Mouse (Mus musculus): ENCODE results near the gene Qrich2. TPM values are rescaled to one million over a fixed set of nuclear protein-coding genes. Genes with fewer than 3 reads are reported as not detected.

The Qrich2 gene
- polyA plus RNA-seq, 1 experiment from 2014 or later = not detected

GRCm38 (mm10) chr11:116481776-116482175 lies 15.7 kb upstream of the Qrich2 start:
- 89% methylated on average over 7 of the region's 7 CpGs for WGBS
- Histone ChIP-seq H3K4me2 (no peak overlapping the region), H3K9me3 (ENCODE audit: control insufficient read depth, low read length) (no peaks in the 10 kb centered on the region), H3K4me3 (ENCODE audit: low read depth, low read length) (no peak overlapping the region), H3K27me3 (replicated peaks; ENCODE audit: control insufficient read depth, insufficient read depth, low read length) (no peaks in the 10 kb centered on the region), H3K27ac (ENCODE audit: low read depth, low read length) (no peak overlapping the region), H3K9ac (ENCODE audit: low read depth, low read length) (no peak overlapping the region), H3K4me1 (replicated peaks; ENCODE audit: control insufficient read depth, insufficient read depth, low read length) (no peaks in the 10 kb centered on the region), H3K36me3 (ENCODE audit: control insufficient read depth, insufficient read depth, low read length) (peaks cover 71% of the 10 kb centered on the region)
- ATAC-seq (replicated peaks; ENCODE audit: low FRiP score) = no peak
- no peak for DNase-seq (ENCODE audit: low spot score)

- DNase-seq (ENCODE audit: low spot score) = no peak
- Histone ChIP-seq H3K27ac (ENCODE audit: low read depth, low read length) (no peak overlapping the region), H3K4me3 (ENCODE audit: low read depth, low read length) (no peak overlapping the region), H3K4me2 (no peak overlapping the region), H3K9ac (ENCODE audit: low read depth, low read length) (no peak overlapping the region), H3K36me3 (ENCODE audit: control insufficient read depth, insufficient read depth, low read length) (peaks cover 73% of the 10 kb centered on the region), H3K4me1 (replicated peaks; ENCODE audit: control insufficient read depth, insufficient read depth, low read length) (no peaks in the 10 kb centered on the region), H3K9me3 (ENCODE audit: control insufficient read depth, low read length) (no peaks in the 10 kb centered on the region), H3K27me3 (replicated peaks; ENCODE audit: control insufficient read depth, insufficient read depth, low read length) (no peaks in the 10 kb centered on the region)
- WGBS = 96% methylated on average over 8 of the region's 8 CpGs
- no peak for ATAC-seq (replicated peaks; ENCODE audit: low FRiP score)
Observed at GRCm38 (mm10) chr11:116480975-116481374, 14.9 kb upstream of the Qrich2 start.

DNA sequence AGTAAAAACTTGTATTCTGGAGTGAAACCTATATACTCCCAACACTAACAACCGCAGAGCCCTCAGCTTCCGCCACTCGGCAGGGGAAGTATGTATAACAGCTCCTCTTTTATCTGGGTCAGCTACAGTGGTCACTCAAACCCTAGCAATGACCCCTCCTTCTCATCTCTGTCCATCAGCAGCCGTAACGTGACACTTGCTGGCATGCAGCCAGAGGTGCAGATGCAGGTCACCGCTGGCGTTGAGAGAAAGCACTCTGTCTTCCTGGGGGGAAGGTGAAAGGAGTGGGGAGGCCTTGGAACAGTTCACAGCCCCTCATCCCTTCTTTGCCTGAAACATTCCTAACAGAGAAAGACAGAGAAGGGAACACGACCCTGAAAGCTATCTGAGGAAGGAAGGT lies 13.8 kb upstream of the Qrich2 start:
- 62% methylated on average over 8 of the region's 8 CpGs for WGBS
- H3K27me3 ChIP-seq (replicated peaks; ENCODE audit: control insufficient read depth, insufficient read depth, low read length) = no peaks in the 10 kb centered on the region
- no peak overlapping the region for H3K4me3 ChIP-seq (ENCODE audit: low read depth, low read length)
- H3K36me3 ChIP-seq (ENCODE audit: control insufficient read depth, insufficient read depth, low read length) = peaks cover 72% of the 10 kb centered on the region
- no peak overlapping the region for H3K27ac ChIP-seq (ENCODE audit: low read depth, low read length)
- ATAC-seq (replicated peaks; ENCODE audit: low FRiP score) (no peak), DNase-seq (ENCODE audit: low spot score) (no peak)
- H3K4me1 ChIP-seq (replicated peaks; ENCODE audit: control insufficient read depth, insufficient read depth, low read length) = no peaks in the 10 kb centered on the region
- no peaks in the 10 kb centered on the region for H3K9me3 ChIP-seq (ENCODE audit: control insufficient read depth, low read length)
- no peak overlapping the region for H3K4me2 ChIP-seq
- H3K9ac ChIP-seq (ENCODE audit: low read depth, low read length) = no peak overlapping the region

- no peak overlapping the region for H3K9ac ChIP-seq (ENCODE audit: low read depth, low read length)
- H3K36me3 ChIP-seq (ENCODE audit: control insufficient read depth, insufficient read depth, low read length) = peaks cover 64% of the 10 kb centered on the region
- DNase-seq (ENCODE audit: low spot score) = no peak
- H3K27ac ChIP-seq (ENCODE audit: low read depth, low read length) = no peak overlapping the region
- no peaks in the 10 kb centered on the region for H3K27me3 ChIP-seq (replicated peaks; ENCODE audit: control insufficient read depth, insufficient read depth, low read length)
- 77% methylated on average over 7 of the region's 7 CpGs for WGBS
- no peak overlapping the region for H3K4me3 ChIP-seq (ENCODE audit: low read depth, low read length)
- no peak for ATAC-seq (replicated peaks; ENCODE audit: low FRiP score)
- H3K4me1 ChIP-seq (replicated peaks; ENCODE audit: control insufficient read depth, insufficient read depth, low read length) = no peaks in the 10 kb centered on the region
- no peak overlapping the region for H3K4me2 ChIP-seq
- no peaks in the 10 kb centered on the region for H3K9me3 ChIP-seq (ENCODE audit: control insufficient read depth, low read length)
Observed at GRCm38 (mm10) chr11:116478978-116479377, 12.9 kb upstream of the Qrich2 start.

DNA sequence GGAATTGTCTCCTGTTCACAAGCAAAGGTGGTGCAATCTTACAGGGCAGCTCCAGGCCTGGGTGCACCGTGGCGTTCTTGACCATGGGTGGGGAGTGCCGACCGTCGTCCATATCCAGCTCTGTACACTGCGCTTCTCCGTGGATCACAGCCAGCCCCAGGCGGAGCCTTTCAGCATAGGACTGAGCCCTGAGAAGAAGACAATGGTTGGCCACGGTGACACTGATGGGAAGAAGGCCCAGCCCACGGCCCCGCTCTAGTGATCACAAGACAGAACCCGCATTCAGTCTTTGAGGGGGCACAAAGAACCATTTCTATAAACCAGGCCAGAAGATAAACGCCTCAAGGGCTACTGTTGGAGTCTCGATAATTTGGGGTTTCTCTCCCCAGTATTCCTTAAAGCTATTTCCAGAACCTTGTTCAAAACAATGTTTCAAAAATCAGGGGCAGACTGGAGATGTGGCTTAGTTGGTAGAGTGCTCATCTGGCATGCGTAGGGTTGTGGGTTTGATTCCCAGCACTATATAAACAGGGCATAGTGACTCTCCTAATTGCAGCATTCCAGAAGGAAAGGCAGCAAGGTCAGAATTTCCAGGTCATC lies 11.2 kb upstream of the Qrich2 start:
- Histone ChIP-seq H3K27me3 (replicated peaks; ENCODE audit: control insufficient read depth, insufficient read depth, low read length) (no peaks in the 10 kb centered on the region), H3K4me2 (no peak overlapping the region), H3K9ac (ENCODE audit: low read depth, low read length) (no peak overlapping the region), H3K4me3 (ENCODE audit: low read depth, low read length) (no peak overlapping the region), H3K4me1 (replicated peaks; ENCODE audit: control insufficient read depth, insufficient read depth, low read length) (no peaks in the 10 kb centered on the region), H3K27ac (ENCODE audit: low read depth, low read length) (no peak overlapping the region), H3K9me3 (ENCODE audit: control insufficient read depth, low read length) (no peaks in the 10 kb centered on the region), H3K36me3 (ENCODE audit: control insufficient read depth, insufficient read depth, low read length) (peaks cover 59% of the 10 kb centered on the region)
- no peak for ATAC-seq (replicated peaks; ENCODE audit: low FRiP score)
- WGBS = 94% methylated on average over 15 of the region's 15 CpGs
- no peak for DNase-seq (ENCODE audit: low spot score)

DNA sequence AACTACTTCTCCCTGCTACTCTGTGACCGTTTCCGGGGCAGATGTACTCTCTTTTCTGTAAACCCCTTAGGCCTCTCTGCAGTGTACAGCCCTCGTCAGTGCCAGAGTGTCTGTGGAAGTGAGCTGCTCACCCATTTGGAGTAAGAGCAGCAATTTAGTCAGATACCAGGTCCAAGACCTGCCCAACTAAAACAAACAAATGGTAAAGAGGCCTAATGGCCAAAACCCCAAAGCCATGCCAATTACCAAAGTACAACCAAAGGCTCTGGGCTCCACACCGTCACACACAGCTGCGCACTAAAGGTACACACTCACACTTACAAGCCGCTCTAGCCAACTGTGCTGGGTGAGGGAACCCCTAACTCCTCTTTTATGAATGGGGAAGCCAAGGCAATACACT lies 10.7 kb upstream of the Qrich2 start:
- Histone ChIP-seq H3K9ac (ENCODE audit: low read depth, low read length) (no peak overlapping the region), H3K9me3 (ENCODE audit: control insufficient read depth, low read length) (no peaks in the 10 kb centered on the region), H3K4me2 (no peak overlapping the region), H3K27ac (ENCODE audit: low read depth, low read length) (no peak overlapping the region), H3K4me3 (ENCODE audit: low read depth, low read length) (no peak overlapping the region), H3K27me3 (replicated peaks; ENCODE audit: control insufficient read depth, insufficient read depth, low read length) (no peaks in the 10 kb centered on the region), H3K36me3 (ENCODE audit: control insufficient read depth, insufficient read depth, low read length) (peaks cover 54% of the 10 kb centered on the region), H3K4me1 (replicated peaks; ENCODE audit: control insufficient read depth, insufficient read depth, low read length) (no peaks in the 10 kb centered on the region)
- WGBS = 91% methylated on average over 6 of the region's 6 CpGs
- ATAC-seq (replicated peaks; ENCODE audit: low FRiP score) = no peak
- no peak for DNase-seq (ENCODE audit: low spot score)

- H3K4me3 ChIP-seq (ENCODE audit: low read depth, low read length) = no peak overlapping the region
- DNase-seq (ENCODE audit: low spot score) = no peak
- H3K9me3 ChIP-seq (ENCODE audit: control insufficient read depth, low read length) = no peaks in the 10 kb centered on the region
- H3K9ac ChIP-seq (ENCODE audit: low read depth, low read length) = no peak overlapping the region
- peaks cover 48% of the 10 kb centered on the region for H3K36me3 ChIP-seq (ENCODE audit: control insufficient read depth, insufficient read depth, low read length)
- H3K27me3 ChIP-seq (replicated peaks; ENCODE audit: control insufficient read depth, insufficient read depth, low read length) = no peaks in the 10 kb centered on the region
- ATAC-seq (replicated peaks; ENCODE audit: low FRiP score) = no peak
- H3K27ac ChIP-seq (ENCODE audit: low read depth, low read length) = no peak overlapping the region
- 89% methylated on average over 10 of the region's 10 CpGs for WGBS
- no peaks in the 10 kb centered on the region for H3K4me1 ChIP-seq (replicated peaks; ENCODE audit: control insufficient read depth, insufficient read depth, low read length)
- no peak overlapping the region for H3K4me2 ChIP-seq
Observed at GRCm38 (mm10) chr11:116476041-116476440, 10.0 kb upstream of the Qrich2 start.

DNA sequence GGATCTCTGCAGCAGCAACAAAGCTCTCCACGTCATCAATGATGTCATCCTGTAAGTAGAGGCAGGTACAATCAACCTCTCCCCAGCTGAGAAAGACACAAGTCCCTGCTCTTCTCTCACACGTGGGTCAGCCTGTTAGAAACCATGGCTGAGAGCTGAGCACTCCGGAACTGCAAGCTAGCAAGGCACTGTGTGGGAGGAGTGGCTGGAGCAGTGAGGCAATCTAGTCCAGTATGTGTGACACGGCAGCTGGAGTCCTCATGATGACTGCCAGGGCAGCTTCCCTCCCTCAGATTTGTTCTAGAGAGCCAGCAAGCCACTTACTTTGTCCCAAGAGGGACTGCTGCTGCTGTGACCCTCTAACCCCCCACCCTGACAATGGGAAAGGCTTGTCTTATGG lies 6.2 kb upstream of the Qrich2 start:
- Histone ChIP-seq H3K27ac (ENCODE audit: low read depth, low read length) (no peak overlapping the region), H3K9ac (ENCODE audit: low read depth, low read length) (no peak overlapping the region), H3K4me1 (replicated peaks; ENCODE audit: control insufficient read depth, insufficient read depth, low read length) (no peaks in the 10 kb centered on the region), H3K4me3 (ENCODE audit: low read depth, low read length) (no peak overlapping the region), H3K9me3 (ENCODE audit: control insufficient read depth, low read length) (no peaks in the 10 kb centered on the region), H3K36me3 (ENCODE audit: control insufficient read depth, insufficient read depth, low read length) (peaks cover 31% of the 10 kb centered on the region), H3K27me3 (replicated peaks; ENCODE audit: control insufficient read depth, insufficient read depth, low read length) (no peaks in the 10 kb centered on the region), H3K4me2 (no peak overlapping the region)
- DNase-seq (ENCODE audit: low spot score) = no peak
- WGBS = 79% methylated on average over 4 of the region's 4 CpGs
- ATAC-seq (replicated peaks; ENCODE audit: low FRiP score) = no peak

GRCm38 (mm10) chr11:116470896-116471295 lies 4.9 kb upstream of the Qrich2 start:
- no peak overlapping the region for H3K9ac ChIP-seq (ENCODE audit: low read depth, low read length)
- H3K4me2 ChIP-seq = no peak overlapping the region
- H3K4me1 ChIP-seq (replicated peaks; ENCODE audit: control insufficient read depth, insufficient read depth, low read length) = no peaks in the 10 kb centered on the region
- ATAC-seq (replicated peaks; ENCODE audit: low FRiP score) (no peak), DNase-seq (ENCODE audit: low spot score) (no peak)
- H3K36me3 ChIP-seq (ENCODE audit: control insufficient read depth, insufficient read depth, low read length) = peaks cover 19% of the 10 kb centered on the region
- H3K4me3 ChIP-seq (ENCODE audit: low read depth, low read length) = no peak overlapping the region
- H3K27me3 ChIP-seq (replicated peaks; ENCODE audit: control insufficient read depth, insufficient read depth, low read length) = no peaks in the 10 kb centered on the region
- WGBS = 78% methylated on average over 4 of the region's 4 CpGs
- H3K27ac ChIP-seq (ENCODE audit: low read depth, low read length) = peak overlapping the region; percentile 16; the same call in 1 of the 2 replicates
- no peaks in the 10 kb centered on the region for H3K9me3 ChIP-seq (ENCODE audit: control insufficient read depth, low read length)

Data from liver, embryonic 11.5 days (tissue).